Mouse (Mus musculus) thymus, adult 18-20 months (tissue): ENCODE results near the gene Sat2.

ENCODE experiments used
- DNase-seq, 2 experiments: peaks; one replicate each; pipeline ENCODE4 v3.0.0; 2022; ENCODE audit warnings: mixed read lengths in 2 of 2

Sat2 gene

DNA sequence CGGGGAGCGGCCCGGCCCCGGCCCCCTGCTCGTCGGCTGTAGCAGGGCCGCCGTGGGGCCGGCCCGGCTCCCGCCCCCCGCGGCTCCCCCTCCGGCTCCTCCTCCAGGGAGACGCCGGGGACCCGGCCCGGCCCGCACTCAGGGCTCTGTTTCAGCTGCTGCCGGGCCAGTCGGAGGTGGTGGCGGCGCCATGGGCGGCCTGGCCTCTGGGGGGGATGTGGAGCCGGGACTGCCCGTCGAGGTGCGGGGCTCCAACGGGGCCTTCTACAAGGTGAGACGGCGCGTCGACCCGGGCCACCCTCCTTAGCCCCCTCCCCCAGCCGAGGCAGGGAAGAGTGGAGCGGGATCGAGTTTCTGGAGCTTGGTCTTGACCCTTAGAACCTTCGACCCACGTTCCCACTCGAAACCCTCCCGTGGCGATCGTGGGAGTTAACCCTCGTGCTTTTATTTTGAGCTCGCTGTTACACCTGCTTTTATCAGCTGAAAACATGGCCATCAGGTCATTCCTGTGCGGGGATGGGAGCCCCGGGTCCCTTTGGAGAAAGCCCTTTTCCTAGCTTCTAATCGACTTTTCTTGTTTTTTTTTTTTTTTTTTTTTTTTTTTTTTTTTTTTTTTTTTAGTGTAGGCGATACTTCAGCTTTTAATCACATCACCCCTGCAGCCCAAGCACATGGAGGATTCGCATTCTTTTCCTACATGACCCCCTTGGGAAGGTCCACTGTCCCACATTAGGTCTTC, 11.5 kb downstream of the Sat2 start:
- DNase-seq, result peak; percentile 53 to 64

DNA sequence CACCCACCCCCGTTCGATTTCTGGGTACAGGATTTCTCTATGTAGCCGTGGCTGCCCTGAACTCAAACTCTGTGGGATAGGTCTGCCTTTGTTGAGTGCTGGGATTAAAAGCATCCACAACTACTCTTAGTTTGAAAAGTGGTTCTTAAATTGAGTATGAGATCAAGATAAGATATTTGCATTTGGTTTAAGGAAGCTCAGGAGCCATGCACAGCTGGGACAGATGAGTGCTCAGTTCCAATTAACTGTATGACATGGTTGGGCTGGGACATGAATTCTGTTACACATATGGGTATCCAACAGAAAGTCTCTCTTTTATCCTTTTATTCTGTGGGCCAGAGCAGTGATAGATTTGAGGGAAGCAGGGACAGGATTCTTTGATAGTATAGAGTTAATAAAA, 13.6 kb downstream of the Sat2 start:
- DNase-seq, result no peak

GRCm38 (mm10) chr11:69645860-69646259, 24.0 kb downstream of the Sat2 start:
- no peak for DNase-seq

DNA sequence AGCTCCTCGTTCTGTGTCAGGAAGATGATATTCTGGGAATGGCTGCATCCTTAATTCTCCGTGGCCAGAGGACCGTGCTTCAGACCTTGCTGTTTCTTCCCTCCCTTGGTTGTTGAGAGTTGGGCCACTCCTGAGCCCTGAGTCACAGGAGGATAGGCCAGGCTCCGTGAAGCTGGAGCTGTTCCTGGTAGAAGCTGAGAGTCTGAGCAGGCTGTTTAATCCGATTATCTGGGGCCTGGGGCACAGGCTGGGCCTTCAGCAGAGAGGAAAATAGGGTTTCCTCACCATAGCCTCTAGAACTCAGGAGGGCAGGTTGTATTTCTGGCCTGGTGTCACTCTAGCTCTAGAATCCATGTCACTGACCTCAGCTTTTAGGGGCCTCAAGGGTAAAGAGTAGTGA, 31.6 kb downstream of the Sat2 start:
- DNase-seq, result no peak

DNA sequence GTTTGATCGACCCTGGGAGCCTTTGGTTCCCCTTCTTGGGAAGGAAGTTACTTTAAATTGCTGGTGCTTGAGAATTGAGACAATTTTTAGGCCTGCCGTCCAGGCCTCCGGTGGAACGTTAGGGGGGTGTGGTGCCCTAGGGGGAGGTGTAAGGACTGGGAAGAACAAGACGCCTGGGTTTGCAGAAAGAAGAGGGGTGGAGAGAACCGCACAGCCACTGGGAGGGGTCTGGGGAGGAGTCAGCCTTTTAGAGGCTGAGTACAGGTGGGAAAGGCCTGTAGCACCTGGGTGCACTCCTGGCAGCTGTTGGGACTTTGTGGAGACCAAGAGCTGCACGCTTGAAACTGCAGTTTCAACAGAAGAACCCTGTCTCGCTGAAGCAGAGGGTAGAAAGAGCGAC, 32.9 kb downstream of the Sat2 start:
- no peak for DNase-seq

DNA sequence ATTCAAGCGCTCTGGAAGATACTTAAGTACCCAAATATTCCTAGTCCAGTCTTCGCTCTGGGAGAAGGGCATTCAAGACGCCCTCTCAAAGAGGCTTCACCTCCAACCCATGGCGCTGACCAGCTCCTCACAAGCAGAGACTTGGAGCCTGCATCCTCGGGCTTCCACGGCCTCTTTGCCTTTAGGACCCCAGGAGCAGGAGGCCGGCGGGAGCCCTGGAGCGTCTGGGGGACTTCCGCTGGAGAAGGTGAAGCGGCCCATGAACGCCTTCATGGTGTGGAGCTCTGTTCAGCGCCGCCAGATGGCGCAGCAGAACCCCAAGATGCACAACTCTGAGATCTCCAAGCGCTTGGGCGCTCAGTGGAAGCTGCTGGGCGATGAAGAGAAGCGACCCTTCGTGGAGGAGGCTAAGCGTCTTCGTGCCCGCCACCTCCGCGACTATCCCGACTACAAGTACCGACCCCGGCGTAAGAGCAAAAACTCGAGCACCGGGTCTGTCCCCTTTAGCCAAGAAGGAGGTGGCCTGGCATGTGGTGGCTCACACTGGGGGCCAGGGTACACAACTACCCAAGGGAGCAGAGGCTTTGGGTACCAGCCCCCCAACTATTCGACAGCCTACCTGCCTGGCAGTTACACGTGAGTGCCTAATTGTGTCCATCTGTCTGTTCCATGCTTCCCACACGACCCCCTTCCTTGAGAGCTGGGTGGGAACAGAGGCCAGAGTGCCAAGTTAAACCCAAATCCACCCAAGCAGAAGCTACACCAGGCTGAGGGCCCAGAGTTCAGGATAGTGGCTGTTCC, 33.6 kb downstream of the Sat2 start, which contains the start of gene Sox15:
Gene Sox15, plus strand, starts transcription at position 51 of the 801 bp plus-strand sequence.
- DNase-seq, result no peak

DNA sequence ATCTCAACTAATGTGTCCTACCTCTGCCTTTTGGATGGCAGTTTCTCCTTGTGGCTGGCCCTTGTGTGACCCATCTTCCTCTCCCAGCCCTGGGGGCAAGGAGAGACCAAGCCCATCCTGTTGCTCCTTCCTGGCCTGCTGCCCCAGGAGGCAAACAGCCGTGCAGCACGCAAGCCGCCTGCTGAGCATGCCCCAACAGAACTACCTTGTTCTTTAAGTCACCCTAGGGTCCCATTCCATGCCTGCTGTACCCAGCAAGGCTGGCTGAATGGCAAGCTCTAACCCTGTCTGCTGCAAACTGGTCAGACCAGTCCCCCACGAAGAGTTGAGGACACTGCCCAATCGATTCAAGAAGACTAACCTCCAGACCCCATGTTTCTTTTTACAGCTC, 34.2 kb downstream of the Sat2 start:
- no peak for DNase-seq

GRCm38 (mm10) chr11:69656617-69657461, 35.0 kb downstream of the Sat2 start:
- no peak for DNase-seq

- no peak for DNase-seq
Measured at GRCm38 (mm10) chr11:69657462-69657881, 35.6 kb downstream of the Sat2 start.

DNA sequence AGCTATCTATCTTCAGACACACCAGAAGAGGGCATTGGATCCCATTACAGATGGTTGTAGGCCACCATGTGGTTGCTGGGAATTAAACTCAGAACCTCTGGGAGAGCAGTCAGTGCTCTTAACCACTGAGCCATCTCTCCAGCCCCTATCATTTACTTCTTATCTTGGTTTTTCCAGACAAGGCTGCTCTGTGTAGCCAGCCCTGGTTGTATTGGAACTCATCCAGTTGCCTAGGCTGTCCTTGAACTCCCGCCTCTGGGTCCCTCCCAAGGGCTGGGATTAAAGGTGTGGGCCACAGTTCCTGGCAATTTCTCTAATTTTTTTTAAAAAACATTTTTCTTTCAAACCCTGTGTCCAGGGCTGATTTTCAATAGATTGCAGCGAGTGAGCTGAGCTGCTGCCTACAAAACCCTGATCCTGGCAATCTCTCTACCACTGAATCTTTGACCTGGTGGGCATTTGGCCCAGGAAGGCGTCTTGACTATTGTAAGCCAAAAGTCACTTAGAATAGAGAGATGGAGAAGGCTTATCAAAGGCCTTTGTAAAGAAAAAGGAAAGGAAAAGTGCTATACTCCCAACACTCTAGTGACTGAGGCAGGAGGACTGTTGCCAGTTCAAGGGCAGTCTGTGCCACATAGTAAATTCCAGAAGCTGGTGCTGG, 39.5 kb downstream of the Sat2 start:
- no peak for DNase-seq

GRCm38 (mm10) chr11:69662213-69662966, 40.6 kb downstream of the Sat2 start, which contains the start of gene Mpdu1:
Gene Mpdu1, minus strand, starts transcription at chr11:69662642.
- DNase-seq, result peak; percentile 91 to 94

- no peak for DNase-seq
Measured at GRCm38 (mm10) chr11:69662967-69663671, 41.3 kb downstream of the Sat2 start.

DNA sequence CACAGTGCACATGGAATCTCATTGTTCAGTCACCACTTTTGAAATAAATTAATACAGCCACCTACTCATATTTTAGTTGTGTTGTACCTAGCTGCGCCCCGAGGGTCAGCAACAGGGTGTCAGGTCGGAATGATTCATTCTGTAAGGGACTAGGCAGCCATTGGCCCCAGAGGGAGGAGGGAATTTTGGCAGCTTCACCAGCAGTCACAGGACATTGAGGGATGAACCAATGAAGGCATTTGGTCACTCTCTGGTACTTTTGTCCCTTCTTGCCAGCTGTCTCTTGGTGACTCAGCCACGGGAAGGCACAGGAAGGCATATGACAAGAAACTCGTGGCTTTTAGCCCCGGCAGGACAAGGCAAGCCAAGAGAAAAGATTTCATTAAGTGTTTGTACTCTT, 42.0 kb downstream of the Sat2 start:
- DNase-seq, result no peak

DNA sequence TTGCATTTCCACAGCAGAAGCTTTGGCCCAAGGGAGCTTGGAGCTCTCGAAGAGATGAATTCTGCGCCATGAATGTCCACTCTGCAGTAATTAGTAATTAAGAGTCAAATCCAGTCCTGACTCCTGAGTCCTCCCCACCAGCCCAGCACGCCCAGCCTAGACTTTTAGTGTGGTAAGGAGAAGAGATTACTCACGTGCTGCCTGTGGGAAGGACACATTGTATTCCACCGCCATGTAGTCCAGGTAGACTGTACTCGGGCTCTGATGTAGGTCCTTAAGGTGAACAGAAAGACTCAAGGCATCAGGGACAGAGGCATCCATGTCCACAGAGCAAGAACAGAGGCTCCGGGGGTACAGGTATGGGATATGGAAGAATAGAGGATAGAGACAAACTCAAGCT, 43.0 kb downstream of the Sat2 start:
- DNase-seq, result no peak

DNA sequence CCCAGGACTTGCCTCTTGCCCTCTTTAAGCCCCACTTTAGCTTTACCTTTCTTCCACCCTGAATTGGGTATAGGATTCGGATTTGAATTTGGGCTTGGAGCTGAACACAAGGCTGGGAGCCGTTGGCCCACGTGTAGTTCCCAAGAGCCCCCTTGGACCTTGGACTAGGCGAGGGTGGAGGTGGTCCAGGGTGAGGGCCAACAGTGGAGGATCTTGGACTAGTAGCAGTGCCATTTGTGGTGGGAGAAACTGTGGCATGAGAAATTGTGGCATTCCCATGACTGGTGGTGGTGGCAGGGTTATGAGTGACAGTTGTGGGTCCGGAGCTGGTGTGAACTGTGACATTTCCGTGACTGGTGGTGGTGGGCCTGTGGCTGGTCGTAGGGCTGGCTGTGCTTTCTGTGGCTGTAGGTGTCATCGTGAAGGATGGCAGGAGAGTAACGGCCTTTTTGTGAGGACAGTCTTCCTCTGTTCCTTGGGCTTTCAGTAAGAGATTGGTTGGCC, 43.7 kb downstream of the Sat2 start:
- no peak for DNase-seq

GRCm38 (mm10) chr11:69665961-69666664, 44.3 kb downstream of the Sat2 start, which contains the start of gene Cd68:
Gene Cd68, minus strand, starts transcription at chr11:69666153.
- no peak for DNase-seq

GRCm38 (mm10) chr11:69666665-69667005, 44.8 kb downstream of the Sat2 start:
- no peak for DNase-seq

DNA sequence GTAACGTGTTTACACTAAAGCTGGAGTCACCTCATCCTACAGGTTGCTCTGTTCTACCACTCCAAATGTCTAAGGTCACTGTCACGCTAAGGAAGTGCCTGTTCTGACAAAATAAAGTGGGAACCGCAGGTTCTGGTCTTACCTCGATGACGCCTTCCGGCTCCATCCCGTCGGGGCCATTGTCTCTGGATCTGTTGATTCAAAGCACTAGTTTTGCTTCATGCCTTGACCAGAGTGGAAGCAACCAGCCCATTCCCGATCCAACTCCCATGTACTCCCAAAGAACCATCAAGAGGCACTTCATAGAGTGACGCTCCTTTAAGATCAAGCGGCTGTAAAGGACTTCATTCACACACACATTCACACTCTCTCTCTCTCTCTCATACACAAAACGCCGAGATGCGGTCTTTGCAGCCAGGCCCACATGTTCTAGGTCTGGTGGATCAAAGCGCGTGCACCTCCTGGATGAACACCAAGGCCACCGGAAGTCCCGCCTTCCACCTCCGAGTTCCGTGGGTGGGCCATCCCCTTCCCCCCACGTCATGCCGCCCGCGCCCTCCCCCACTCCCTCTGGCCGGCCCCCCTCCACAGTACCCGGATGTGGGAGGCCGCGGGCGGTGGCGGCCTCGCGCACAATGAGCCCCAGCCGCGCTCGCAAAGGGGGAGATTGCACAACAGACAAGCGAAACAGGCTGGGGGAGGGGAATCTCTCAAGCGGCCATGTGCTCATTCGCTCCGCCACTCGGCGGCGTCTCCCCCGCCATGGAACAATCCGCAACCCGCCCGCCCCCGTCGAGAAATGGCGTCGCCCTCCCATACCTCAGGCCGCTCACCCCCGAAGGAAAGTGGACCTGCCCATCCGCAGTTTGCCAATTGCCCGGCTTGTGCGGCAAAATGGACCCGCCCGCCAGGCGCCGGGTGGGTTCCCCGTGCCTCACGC, 49.2 kb downstream of the Sat2 start:
- peak; percentile 90 to 92 for DNase-seq

GRCm38 (mm10) chr11:69671726-69672124, 49.9 kb downstream of the Sat2 start:
- DNase-seq, result peak in 1 of 2 experiments; percentile 69
